Mouse (Mus musculus) midbrain, postnatal 0 days (tissue): ENCODE results near the gene Ube3b. TPM values are rescaled to one million over a fixed set of nuclear protein-coding genes. Genes with fewer than 3 reads are reported as not detected.
A peak's percentile ranks its signal among the peaks of the same experiment; 100 is the strongest.

Experiments
- ATAC-seq: fragments of 200-750 bp; cut with Nextera tagmentation; 2 replicates; pipeline ENCODE4 v1.8.0; 2017; ENCODE audit warnings: moderate number of reproducible peaks, mild to moderate bottlenecking, moderate TSS enrichment, moderate library complexity; ENCODE audit not compliant: low FRiP score
- DNase-seq: peaks from one replicate; pipeline ENCODE4 v3.0.0-alpha.2; 2015; ENCODE audit warnings: low spot score
- H3K27ac ChIP-seq: fragments of 300-500 bp; sonication (generic); 2 replicates; pipeline ENCODE4 v1.5.1; 2014; ENCODE audit warnings: low read depth, mild to moderate bottlenecking, low read length, mixed read lengths
- H3K27me3 ChIP-seq: fragments of 300-500 bp; sonication (generic); 2 replicates; pipeline ENCODE4 v1.6.1; 2014; ENCODE audit warnings: low read length, control low read depth, mixed read lengths; ENCODE audit not compliant: insufficient read depth
- H3K36me3 ChIP-seq: fragments of 300-500 bp; sonication (generic); 2 replicates; pipeline ENCODE4 v1.6.1; 2014; ENCODE audit warnings: low read length, control low read depth, mixed read lengths; ENCODE audit not compliant: insufficient read depth
- H3K4me1 ChIP-seq: fragments of 300-500 bp; sonication (generic); 2 replicates; pipeline ENCODE4 v1.6.1; 2014; ENCODE audit warnings: mild to moderate bottlenecking, control low read depth, antibody characterized with exemption, low read length, mixed read lengths; ENCODE audit not compliant: insufficient read depth
- H3K4me2 ChIP-seq: fragments of 300-500 bp; sonication (generic); 2 replicates; pipeline ENCODE4 v1.6.1; 2014; ENCODE audit warnings: low read depth, mild to moderate bottlenecking, low read length, mixed read lengths; ENCODE audit not compliant: poor library complexity, severe bottlenecking
- H3K4me3 ChIP-seq: fragments of 300-500 bp; sonication (generic); 2 replicates; pipeline ENCODE4 v1.5.1; 2014; ENCODE audit warnings: low read depth, mild to moderate bottlenecking, low read length, moderate library complexity
- H3K9ac ChIP-seq: fragments of 300-500 bp; sonication (generic); replicated peaks from 2 replicates; pipeline ENCODE4 v1.6.1; 2014; ENCODE audit warnings: mild to moderate bottlenecking, low read length, moderate library complexity, mixed read lengths; ENCODE audit not compliant: poor library complexity, severe bottlenecking
- H3K9me3 ChIP-seq: fragments of 300-500 bp; sonication (generic); 2 replicates; pipeline ENCODE4 v1.6.1; 2016; ENCODE audit warnings: low read length, control low read depth
- CTCF ChIP-seq: IDR thresholded peaks from 2 replicates; pipeline ENCODE4 v1.5.1; 2016; ENCODE audit warnings: antibody characterized with exemption, mild to moderate bottlenecking
- WGBS: fragments of 180-500 bp; shearing (Covaris S2); extraction: QIAGEN DNeasy Blood & Tissue Kit; methylation state at CpG from one replicate; pipeline ENCODE4 v1.1.7; 2014; 5-methylcytosine and 5-hydroxymethylcytosine counted together
- polyA plus RNA-seq: library from polyadenylated mRNA; unstranded; fragments of >200 nt; fragmentation: Nextera tagmentation; extraction: Ambion mirVana; gene quantifications from 2 replicates; pipeline ENCODE4 v1.2.1, GENCODE M21; 2015
- total RNA-seq: library from RNA; depleted of rRNA; stranded (reverse); fragments of >200 nt; gene quantifications from 2 replicates; pipeline ENCODE4 v1.2.3, GENCODE M21; 2014

Ube3b gene
- total and polyA plus RNA-seq, 2 experiments from 2014 or later, result 26.9 to 58.3 TPM

GRCm38 (mm10) chr5:114412361-114412998 is 32.1 kb downstream of the Ube3b start:
- ATAC-seq (no peak), DNase-seq (no peak)
- Histone ChIP-seq H3K9ac (no peak overlapping the region), H3K4me2 (no peak overlapping the region), H3K4me3 (no peak overlapping the region), H3K4me1 (no peaks in the 10 kb centered on the region), H3K36me3 (peaks cover 88% of the 10 kb centered on the region), H3K27me3 (no peaks in the 10 kb centered on the region), H3K27ac (no peak overlapping the region), H3K9me3 (no peaks in the 10 kb centered on the region)
- no peak for TF ChIP-seq CTCF
- WGBS, result 81% methylated on average over 23 of the region's 23 CpGs

GRCm38 (mm10) chr5:114413067-114413735 is 32.8 kb downstream of the Ube3b start:
- Histone ChIP-seq H3K27me3 (no peaks in the 10 kb centered on the region), H3K4me3 (no peak overlapping the region), H3K27ac (no peak overlapping the region), H3K9ac (no peak overlapping the region), H3K4me2 (no peak overlapping the region), H3K4me1 (no peaks in the 10 kb centered on the region), H3K36me3 (peaks cover 85% of the 10 kb centered on the region), H3K9me3 (no peaks in the 10 kb centered on the region)
- WGBS, result 75% methylated on average over 16 of the region's 16 CpGs
- DNase-seq (no peak), ATAC-seq (no peak)
- TF ChIP-seq CTCF, result no peak

- Histone ChIP-seq H3K4me1 (no peaks in the 10 kb centered on the region), H3K9ac (no peak overlapping the region), H3K4me3 (no peak overlapping the region), H3K27ac (no peak overlapping the region), H3K36me3 (peaks cover 82% of the 10 kb centered on the region), H3K9me3 (no peaks in the 10 kb centered on the region), H3K4me2 (no peak overlapping the region), H3K27me3 (no peaks in the 10 kb centered on the region)
- WGBS, result 95% methylated on average over 5 of the region's 5 CpGs
- ATAC-seq (no peak), DNase-seq (no peak)
- no peak for TF ChIP-seq CTCF
Observed at GRCm38 (mm10) chr5:114415606-114416005, 35.2 kb downstream of the Ube3b start.

DNA sequence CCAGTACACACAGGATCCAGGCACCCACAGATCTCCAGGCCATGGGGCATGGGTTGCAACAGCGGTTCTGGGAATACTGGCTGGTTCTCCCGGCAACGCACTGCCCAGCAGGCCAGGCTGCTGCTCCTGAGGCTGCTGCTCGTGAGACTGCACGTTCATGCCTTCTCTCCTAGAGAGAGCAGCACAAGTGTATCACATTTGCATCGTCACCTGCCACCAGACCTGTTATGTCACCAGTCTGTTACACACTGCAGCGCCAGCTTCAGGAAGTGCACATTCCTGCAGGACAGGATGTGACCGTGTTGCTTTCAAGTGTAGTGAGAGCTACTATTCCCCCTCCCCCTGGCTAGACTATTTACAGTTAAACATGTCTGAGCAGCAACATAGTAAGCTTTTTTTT is 36.4 kb downstream of the Ube3b start:
- Histone ChIP-seq H3K36me3 (peaks cover 70% of the 10 kb centered on the region), H3K9me3 (no peaks in the 10 kb centered on the region), H3K27me3 (no peaks in the 10 kb centered on the region), H3K9ac (no peak overlapping the region), H3K4me3 (no peak overlapping the region), H3K27ac (no peak overlapping the region), H3K4me1 (no peaks in the 10 kb centered on the region), H3K4me2 (no peak overlapping the region)
- DNase-seq, result no peak
- WGBS, result 87% methylated on average over 8 of the region's 8 CpGs
- TF ChIP-seq CTCF, result no peak
- ATAC-seq, result no peak

DNA sequence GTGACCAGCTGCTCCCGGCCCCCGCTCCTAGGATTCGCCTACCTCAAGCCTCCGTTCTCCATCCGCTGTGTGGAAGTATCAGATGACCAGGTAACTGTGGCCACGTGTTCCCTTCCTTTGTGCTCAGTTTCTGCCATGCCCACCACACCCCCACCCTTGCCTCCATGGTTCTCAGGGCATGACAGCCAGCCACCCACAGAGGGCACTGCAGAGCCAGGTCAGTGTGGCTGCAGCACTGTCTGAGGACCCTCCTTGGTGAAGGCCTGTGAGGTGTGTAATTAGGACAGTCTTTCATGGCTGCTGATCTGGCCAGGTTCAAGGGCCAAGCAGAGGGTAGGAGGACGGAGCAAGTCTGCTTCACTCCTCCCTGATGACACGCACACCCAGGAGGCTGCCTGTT is 38.1 kb downstream of the Ube3b start:
- Histone ChIP-seq H3K9ac (no peak overlapping the region), H3K36me3 (peaks cover 55% of the 10 kb centered on the region), H3K4me3 (no peak overlapping the region), H3K27me3 (no peaks in the 10 kb centered on the region), H3K27ac (no peak overlapping the region), H3K9me3 (no peaks in the 10 kb centered on the region), H3K4me2 (no peak overlapping the region), H3K4me1 (no peaks in the 10 kb centered on the region)
- peak; percentile 74 for TF ChIP-seq CTCF
- DNase-seq (peak; percentile 44), ATAC-seq (no peak)
- WGBS, result 82% methylated on average over 8 of the region's 8 CpGs

DNA sequence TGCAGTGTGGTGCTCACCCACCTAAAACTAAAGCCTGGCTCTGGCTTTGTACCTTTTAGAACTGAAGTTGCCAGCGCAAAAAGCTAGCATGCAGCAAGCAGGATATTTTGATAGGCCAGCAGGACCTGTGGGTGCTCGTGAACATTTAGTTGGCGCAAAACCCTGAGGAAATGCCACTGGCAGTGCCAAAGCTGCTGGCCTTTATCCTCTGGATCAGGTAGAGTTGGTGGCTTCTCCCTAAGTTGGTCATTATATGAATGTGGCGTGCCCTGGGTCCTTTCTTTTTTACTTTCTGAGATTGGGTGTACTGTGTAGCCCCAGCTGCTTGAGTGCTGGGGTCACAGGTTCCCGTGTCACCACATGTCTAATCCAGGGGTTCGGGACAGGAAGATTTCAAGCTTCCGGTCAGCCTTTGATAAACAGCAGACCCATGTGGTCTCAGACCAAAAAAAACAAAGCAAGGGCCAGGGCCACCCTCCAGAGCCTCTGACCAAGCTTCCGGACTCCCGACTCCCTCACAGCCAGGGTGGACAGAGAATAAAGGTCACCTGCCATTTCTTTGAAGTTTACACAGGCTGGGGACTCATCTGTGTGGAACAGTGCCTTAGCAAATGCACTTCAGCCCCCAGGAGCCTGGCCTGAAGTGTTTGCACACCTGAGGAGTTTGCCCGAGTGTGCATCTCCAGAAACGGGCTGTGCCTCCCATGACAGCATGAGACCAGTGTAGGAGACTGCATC is 41.3 kb downstream of the Ube3b start:
- DNase-seq (no peak), ATAC-seq (no peak)
- H3K9ac ChIP-seq, result no peak overlapping the region
- H3K27me3 ChIP-seq, result no peaks in the 10 kb centered on the region
- no peak overlapping the region for H3K4me2 ChIP-seq
- no peak overlapping the region for H3K4me3 ChIP-seq
- H3K4me1 ChIP-seq, result no peaks in the 10 kb centered on the region
- H3K36me3 ChIP-seq, result peaks cover 32% of the 10 kb centered on the region
- no peaks in the 10 kb centered on the region for H3K9me3 ChIP-seq
- no peak for TF ChIP-seq CTCF
- no peak overlapping the region for H3K27ac ChIP-seq
- WGBS, result 85% methylated on average over 11 of the region's 11 CpGs
